Mouse (Mus musculus) bone marrow, adult 2 months (tissue): Measurements from ENCODE around the gene Uckl1. TPM values are rescaled to one million over a fixed set of nuclear protein-coding genes. Genes with fewer than 3 reads are reported as not detected.

Experiments
- H3K27ac ChIP-seq: fragments of 200-500 bp; 2 replicates; pipeline ENCODE4 v1.5.1; 2012; ENCODE audit warnings: low read depth, mild to moderate bottlenecking, control low read depth, inconsistent platforms, low read length; ENCODE audit not compliant: control insufficient read depth, poor library complexity, insufficient read depth
- H3K4me1 ChIP-seq: fragments of 200-500 bp; 2 replicates; pipeline ENCODE4 v1.6.1; 2011; ENCODE audit warnings: low read length; ENCODE audit not compliant: control insufficient read depth, insufficient read depth
- H3K4me3 ChIP-seq: fragments of 200-500 bp; replicated peaks from 2 replicates; pipeline ENCODE3; 2011; ENCODE audit warnings: mild to moderate bottlenecking, low read depth, low read length, control low read depth; ENCODE audit not compliant: control insufficient read depth
- CTCF ChIP-seq: fragments of 200-500 bp; IDR thresholded peaks from 2 replicates; pipeline ENCODE4 v1.5.1; 2011; ENCODE audit warnings: low read length, control low read depth; ENCODE audit not compliant: control insufficient read depth, insufficient read depth
- POLR2A ChIP-seq: fragments of 200-500 bp; IDR thresholded peaks from 2 replicates; pipeline ENCODE4 v1.6.1; 2011; ENCODE audit warnings: low read depth, mild to moderate bottlenecking, control low read depth, low read length, borderline replicate concordance; ENCODE audit not compliant: control insufficient read depth
- WGBS: fragments of 180-500 bp; shearing (Covaris S2); methylation state at CpG from one replicate; pipeline ENCODE4 v1.1.7; 2018; 5-methylcytosine and 5-hydroxymethylcytosine counted together
- polyA plus RNA-seq: library from polyadenylated mRNA; stranded (reverse); fragments of >200 nt; gene quantifications from 2 replicates; pipeline ENCODE4 v1.2.4, GENCODE M21; 2011; ENCODE audit warnings: low replicate concordance; ENCODE audit not compliant: missing spikeins, insufficient read depth, insufficient read length

Gene Uckl1
- polyA plus RNA-seq, 1 experiment, result 129 TPM

DNA sequence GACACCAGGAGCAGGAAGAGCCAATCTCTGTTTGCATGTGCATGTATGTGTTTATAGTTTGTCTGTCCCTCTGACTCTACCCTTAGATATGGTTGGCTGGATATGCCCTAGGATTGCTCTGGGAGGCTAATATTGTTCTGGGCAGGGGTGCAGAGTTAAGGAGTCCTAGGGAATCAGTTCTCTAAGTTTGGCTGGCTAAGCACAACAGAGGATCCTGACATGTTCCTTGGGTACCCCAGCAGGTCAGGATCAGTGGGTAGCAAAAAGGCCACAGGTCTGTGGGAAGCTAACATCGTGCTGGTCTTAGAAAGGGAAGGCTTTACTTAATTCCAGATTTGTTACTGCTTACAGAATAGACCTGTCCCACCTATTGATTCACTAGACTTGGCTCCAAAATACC is 5.0 kb downstream of the Uckl1 start:
- no peak for TF ChIP-seq CTCF
- no peak for TF ChIP-seq POLR2A
- H3K4me3 ChIP-seq, result no peak overlapping the region
- peaks cover 1% of the 10 kb centered on the region; the same call in 1 of the 2 replicates for H3K4me1 ChIP-seq
- WGBS, result 74% methylated on average over 1 of the region's 1 CpGs
- no peak overlapping the region for H3K27ac ChIP-seq

DNA sequence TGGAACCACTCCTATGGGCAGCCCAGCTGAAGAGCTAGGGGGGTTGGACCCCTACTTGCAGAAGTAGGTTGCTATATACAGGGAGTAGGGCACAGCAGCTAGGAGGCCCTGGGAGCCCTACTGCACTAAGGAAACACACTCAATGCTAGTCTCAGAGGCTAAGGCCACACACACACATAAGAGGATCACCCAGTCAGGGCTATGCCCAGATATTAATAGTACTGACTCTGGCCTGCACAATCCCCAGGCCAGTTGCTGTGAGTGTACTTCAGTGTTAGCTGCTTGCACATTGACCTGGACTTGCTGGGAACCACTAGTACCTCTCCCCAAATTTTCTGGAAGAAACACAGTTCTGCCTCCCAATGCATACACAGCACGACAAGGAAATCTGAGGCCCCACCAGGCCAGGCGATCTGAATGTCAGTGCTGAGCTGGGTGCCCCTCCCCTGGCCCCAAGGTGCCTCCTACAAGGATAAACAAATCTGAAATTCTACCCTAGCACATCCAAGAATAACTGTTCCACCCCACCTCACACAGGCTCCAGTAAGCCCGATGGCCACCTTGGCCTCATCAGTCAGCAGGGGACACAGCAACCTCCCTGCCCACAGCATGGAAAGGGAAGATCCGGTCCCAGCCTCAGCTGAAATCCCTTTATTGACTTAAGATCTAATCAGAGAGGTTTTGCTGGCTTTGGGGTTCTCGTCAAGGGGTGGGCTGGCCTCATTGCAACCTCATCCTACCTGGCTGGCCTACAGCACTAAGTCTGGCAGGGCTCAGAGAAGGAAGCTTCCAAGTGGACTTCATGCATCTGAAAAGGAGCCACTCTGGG is 5.7 kb downstream of the Uckl1 start:
- no peak overlapping the region for H3K27ac ChIP-seq
- WGBS, result 74% methylated on average over 5 of the region's 5 CpGs
- H3K4me3 ChIP-seq, result no peak overlapping the region
- peaks cover 1% of the 10 kb centered on the region; the same call in 1 of the 2 replicates for H3K4me1 ChIP-seq
- TF ChIP-seq CTCF (no peak), POLR2A (no peak)

DNA sequence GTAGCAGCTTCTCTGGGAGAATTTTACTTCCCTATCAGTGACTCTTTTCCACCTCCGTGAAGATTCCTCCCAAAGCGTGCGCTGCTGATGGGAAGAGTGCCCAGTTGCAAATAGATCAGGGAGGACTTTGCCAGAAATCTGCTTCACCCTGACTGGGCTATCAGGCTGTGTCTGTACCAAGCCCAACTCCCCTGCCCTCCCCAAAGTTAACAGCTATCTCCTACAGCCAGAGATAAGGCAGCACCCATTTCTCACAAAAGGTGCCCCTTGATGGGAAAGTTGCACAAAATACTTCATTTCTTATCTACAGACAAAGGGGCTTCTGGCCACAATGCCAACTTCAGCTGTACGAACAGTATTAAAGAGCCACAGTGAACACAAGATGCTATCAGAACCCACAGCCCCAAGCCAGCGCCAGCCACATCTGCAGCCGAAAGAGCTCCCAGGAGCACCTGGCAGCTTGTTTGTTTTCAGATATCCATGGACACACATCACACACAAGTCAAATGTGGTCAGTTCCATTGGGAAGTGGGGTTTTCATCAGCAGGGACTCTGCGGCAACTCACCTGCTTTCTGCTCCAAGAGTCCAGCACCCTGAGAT is 6.6 kb downstream of the Uckl1 start:
- Histone ChIP-seq H3K4me1 (peaks cover 1% of the 10 kb centered on the region; the same call in 1 of the 2 replicates), H3K4me3 (no peak overlapping the region), H3K27ac (no peak overlapping the region)
- TF ChIP-seq POLR2A, result no peak
- TF ChIP-seq CTCF, result no peak
- 65% methylated on average over 7 of the region's 7 CpGs for WGBS

DNA sequence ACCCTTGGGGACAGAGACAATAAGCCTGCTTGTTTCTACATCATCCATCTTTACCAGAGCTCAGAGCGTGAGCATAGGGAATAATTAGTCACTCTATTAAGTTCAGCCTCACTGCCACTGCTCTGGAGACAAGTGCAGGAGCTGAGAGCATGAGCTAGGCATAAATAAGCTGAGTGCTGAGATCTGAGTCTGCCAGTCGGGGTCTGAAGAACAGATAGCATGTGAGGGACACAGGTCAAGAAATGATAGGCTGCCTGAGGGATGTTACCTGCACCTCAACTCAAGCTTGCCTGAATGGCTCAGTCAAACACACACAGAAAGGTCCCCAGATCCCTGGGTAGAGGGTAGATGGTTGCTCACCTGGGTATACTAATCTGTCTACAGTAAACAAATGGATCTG is 7.6 kb downstream of the Uckl1 start:
- Histone ChIP-seq H3K4me1 (peaks cover 1% of the 10 kb centered on the region; the same call in 1 of the 2 replicates), H3K4me3 (no peak overlapping the region)
- 73% methylated on average over 2 of the region's 2 CpGs for WGBS

DNA sequence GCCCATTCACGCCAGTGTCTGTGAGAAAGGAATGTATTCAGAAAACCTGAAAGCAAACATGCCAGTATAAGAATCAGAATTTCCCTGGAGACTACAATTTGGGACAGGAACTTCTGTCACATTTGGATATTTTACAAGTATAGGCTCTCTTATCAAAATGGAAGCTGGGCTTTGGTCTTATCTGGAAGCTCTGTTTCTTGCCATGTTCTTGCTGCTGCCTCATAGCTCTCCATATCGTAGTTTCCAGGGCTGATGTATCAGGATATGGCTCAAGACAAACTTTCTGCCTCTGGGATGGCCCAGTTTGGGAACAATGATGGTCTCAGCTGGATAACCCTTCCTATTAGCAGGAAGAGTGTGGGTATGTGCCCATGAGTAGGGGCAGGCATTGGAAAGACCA is 8.1 kb downstream of the Uckl1 start:
- TF ChIP-seq CTCF (no peak), POLR2A (no peak)
- Histone ChIP-seq H3K4me1 (peaks cover 1% of the 10 kb centered on the region; the same call in 1 of the 2 replicates), H3K27ac (no peak overlapping the region), H3K4me3 (no peak overlapping the region)
- WGBS, result 71% methylated on average over 2 of the region's 2 CpGs

More for the DNA sequence above, 7.6 kb downstream of the Uckl1 start:
- TF ChIP-seq CTCF, result no peak
- TF ChIP-seq POLR2A, result no peak
- no peak overlapping the region for H3K27ac ChIP-seq

DNA sequence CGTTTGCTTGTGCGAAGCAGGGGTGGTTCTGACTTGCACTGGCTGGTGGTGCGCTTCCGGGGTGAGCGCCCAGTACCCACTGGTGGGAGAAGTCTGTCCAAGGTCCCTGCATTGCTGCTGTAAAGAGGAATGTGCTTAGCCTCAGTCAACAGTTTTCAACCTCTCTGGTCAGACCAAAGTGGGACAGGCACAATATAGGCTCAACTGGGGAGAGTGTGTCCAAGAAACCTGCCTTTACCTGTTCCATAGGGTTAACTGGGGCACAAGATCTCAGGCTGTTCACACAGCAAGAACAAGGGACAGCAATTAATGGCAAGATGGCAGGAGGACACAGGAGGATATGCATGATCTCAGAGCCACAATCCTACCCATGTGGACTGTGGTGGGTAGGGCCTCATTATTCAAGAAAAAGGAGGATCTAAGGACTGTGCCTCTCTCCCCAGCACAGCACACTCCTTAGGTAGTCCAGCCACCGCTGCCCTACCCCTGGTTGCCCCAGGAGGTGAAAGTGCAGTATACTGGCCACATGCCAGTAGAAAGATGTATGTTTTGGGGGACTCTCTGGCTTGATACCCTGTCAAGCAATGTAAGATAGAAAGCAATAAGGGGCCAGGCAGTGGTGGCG is 9.7 kb downstream of the Uckl1 start:
- 92% methylated on average over 7 of the region's 7 CpGs for WGBS
- TF ChIP-seq CTCF, result no peak
- TF ChIP-seq POLR2A, result no peak
- Histone ChIP-seq H3K27ac (no peak overlapping the region), H3K4me1 (peaks cover 1% of the 10 kb centered on the region; the same call in 1 of the 2 replicates), H3K4me3 (no peak overlapping the region)

DNA sequence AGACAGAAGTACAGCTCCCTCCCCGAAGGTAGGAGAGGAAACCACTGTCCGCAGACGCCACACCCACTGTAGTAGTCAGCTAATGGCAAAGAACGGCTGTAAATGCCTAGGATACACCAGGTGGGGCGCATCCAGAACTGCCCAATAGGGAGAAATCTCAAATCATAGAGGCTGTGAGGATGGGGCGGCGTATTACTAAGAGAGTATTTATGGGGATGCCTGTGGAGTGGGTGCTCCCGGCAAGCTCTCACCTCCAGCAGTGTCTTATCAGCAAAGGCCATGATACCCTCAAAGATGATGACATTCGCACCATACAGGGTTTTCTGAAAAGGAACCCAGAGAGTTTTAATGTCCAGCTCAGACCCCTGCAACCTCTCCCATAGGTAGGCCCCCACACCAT is 10.7 kb downstream of the Uckl1 start:
- no peak for TF ChIP-seq CTCF
- WGBS, result 81% methylated on average over 9 of the region's 9 CpGs
- H3K4me1 ChIP-seq, result peaks cover 1% of the 10 kb centered on the region; the same call in 1 of the 2 replicates

More for the DNA sequence above, 10.7 kb downstream of the Uckl1 start:
- Histone ChIP-seq H3K4me3 (no peak overlapping the region), H3K27ac (no peak overlapping the region)
